In genomic region chr7:127513016-127513390, GRCm38 (mm10) we compare ENCODE assay signal across 7 mouse cellular contexts. TPM values are rescaled to one million over a fixed set of nuclear protein-coding genes. Genes with fewer than 3 reads are reported as not detected.
A peak's percentile ranks its signal among the peaks of the same experiment; 100 is the strongest.
DNase-seq lines count a peak whose midpoint lies in the region; ATAC-seq and TF ChIP-seq lines count a peak whose summit lies in the region.

No protein-coding gene starts in this region.

- peak overlapping the region; percentile 97; the same call in 1 of the 2 replicates for H3K27ac ChIP-seq in lung, embryonic 14.5 days (ENCODE audit: low read depth)
- H3K27ac ChIP-seq in heart, embryonic 14.5 days (replicated peaks in 1 of 2; ENCODE audit: control insufficient read depth in 1 of 2, insufficient read depth in 1 of 2, low read depth in 2 of 2, low read length in 2 of 2), result peak overlapping the region in 1 of 2 experiments; percentile 99; a peak in 2 of 4 replicates
- peak overlapping the region; percentile 98 for H3K27ac ChIP-seq in limb, embryonic 13.5 days
- H3K27ac ChIP-seq in neural tube, embryonic 15.5 days (replicated peaks), result peak overlapping the region; percentile 99

- peaks cover 5% of the 10 kb centered on the region; the same call in 1 of the 2 replicates for H3K4me1 ChIP-seq in lung, embryonic 14.5 days (ENCODE audit: insufficient read depth)
- H3K4me1 ChIP-seq in heart, embryonic 14.5 days (ENCODE audit: control insufficient read depth in 2 of 2, insufficient read depth in 2 of 2, low read length in 2 of 2), result peaks cover 0 to 17% of the 10 kb centered on the region in 2 experiments
- H3K4me1 ChIP-seq in limb, embryonic 13.5 days, result peaks cover 11% of the 10 kb centered on the region
- peaks cover 23% of the 10 kb centered on the region for H3K4me1 ChIP-seq in neural tube, embryonic 15.5 days

- TF ChIP-seq CTCF in lung, embryonic 14.5 days (IDR thresholded peaks at IDR 0.05; ENCODE audit: low read depth), result no peak

- 29% methylated on average over 8 of the region's 8 CpGs for WGBS in lung, embryonic 14.5 days
- 32% methylated on average over 8 of the region's 8 CpGs for WGBS in heart, embryonic 14.5 days
- WGBS in limb, embryonic 13.5 days, result 32% methylated on average over 8 of the region's 8 CpGs
- 33% methylated on average over 8 of the region's 8 CpGs for WGBS in neural tube, embryonic 15.5 days

- H3K4me3 ChIP-seq in lung, embryonic 14.5 days (ENCODE audit: low read depth, low read length), result peak overlapping the region; percentile 78
- H3K4me3 ChIP-seq in heart, embryonic 14.5 days (ENCODE audit: control insufficient read depth in 1 of 2, insufficient read depth in 1 of 2, low read depth in 1 of 2, low read length in 2 of 2), result peak overlapping the region; percentile 85
- peak overlapping the region; percentile 67 for H3K4me3 ChIP-seq in limb, embryonic 13.5 days
- peak overlapping the region; percentile 70 for H3K4me3 ChIP-seq in neural tube, embryonic 15.5 days (replicated peaks)

- no peak for DNase-seq in lung, embryonic 14.5 days
- DNase-seq in lung, postnatal 25 days (ENCODE audit: low spot score), result no peak
- peak; percentile 46 for DNase-seq in c-Kit-negative CD71-positive TER-119-positive erythroid progenitor cells, embryonic 14.5 days (ENCODE audit: low read depth, low spot score)
- DNase-seq in adrenal gland, adult 8-10 months, result no peak

- no peak for ATAC-seq in lung, embryonic 14.5 days (ENCODE audit: insufficient read depth)
- ATAC-seq in heart, embryonic 14.5 days (ENCODE audit: insufficient number of reproducible peaks, insufficient read depth, low FRiP score, low read depth), result no peak
- no peak for ATAC-seq in limb, embryonic 13.5 days (ENCODE audit: low FRiP score, low read depth)
- ATAC-seq in neural tube, embryonic 15.5 days (ENCODE audit: low FRiP score), result no peak

- H3K27me3 ChIP-seq in lung, embryonic 14.5 days (ENCODE audit: insufficient read depth, low read length), result no peaks in the 10 kb centered on the region
- H3K27me3 ChIP-seq in heart, embryonic 14.5 days (ENCODE audit: control insufficient read depth, insufficient read depth, low read length), result no peaks in the 10 kb centered on the region
- no peaks in the 10 kb centered on the region for H3K27me3 ChIP-seq in limb, embryonic 13.5 days
- no peaks in the 10 kb centered on the region for H3K27me3 ChIP-seq in neural tube, embryonic 15.5 days (replicated peaks)

- peak overlapping the region; percentile 57 for H3K4me2 ChIP-seq in lung, embryonic 14.5 days
- peak overlapping the region; percentile 68 for H3K4me2 ChIP-seq in heart, embryonic 14.5 days (ENCODE audit: low read length)
- H3K4me2 ChIP-seq in limb, embryonic 13.5 days (replicated peaks), result peak overlapping the region; percentile 64
- H3K4me2 ChIP-seq in neural tube, embryonic 15.5 days, result peak overlapping the region; percentile 65

- H3K9me3 ChIP-seq in lung, embryonic 14.5 days (ENCODE audit: low read depth, low read length), result no peaks in the 10 kb centered on the region
- H3K9me3 ChIP-seq in heart, embryonic 14.5 days (ENCODE audit: control insufficient read depth, low read length), result no peaks in the 10 kb centered on the region
- no peaks in the 10 kb centered on the region for H3K9me3 ChIP-seq in limb, embryonic 13.5 days
- no peaks in the 10 kb centered on the region for H3K9me3 ChIP-seq in neural tube, embryonic 15.5 days (replicated peaks)

- H3K9ac ChIP-seq in lung, embryonic 14.5 days, result peak overlapping the region; percentile 85
- H3K9ac ChIP-seq in heart, embryonic 14.5 days (ENCODE audit: low read length), result peak overlapping the region; percentile 96
- peak overlapping the region; percentile 82 for H3K9ac ChIP-seq in limb, embryonic 13.5 days
- H3K9ac ChIP-seq in neural tube, embryonic 15.5 days (replicated peaks), result peak overlapping the region; percentile 79

- peaks cover 39% of the 10 kb centered on the region for H3K36me3 ChIP-seq in lung, embryonic 14.5 days (ENCODE audit: insufficient read depth)
- peaks cover 44% of the 10 kb centered on the region for H3K36me3 ChIP-seq in heart, embryonic 14.5 days (ENCODE audit: control insufficient read depth, insufficient read depth, low read length)
- peaks cover 31% of the 10 kb centered on the region for H3K36me3 ChIP-seq in limb, embryonic 13.5 days
- peaks cover 25% of the 10 kb centered on the region for H3K36me3 ChIP-seq in neural tube, embryonic 15.5 days

RNA-seq across cellular contexts. Expression of gene Srcap, which starts 1.2 kb away (rescaled TPM):
- 61.6 and 71.3 TPM in 2 replicates for polyA plus RNA-seq in lung, embryonic 14.5 days (2014; fragmentation: Nextera tagmentation; extraction: Ambion mirVana)
- polyA plus RNA-seq in heart, embryonic 14.5 days (2014; fragmentation: Nextera tagmentation; extraction: Ambion mirVana), result 40.1 and 40.4 TPM in 2 replicates
- 48.3 and 49.7 TPM in 2 replicates for polyA plus RNA-seq in limb, embryonic 13.5 days (2015; fragmentation: Nextera tagmentation; extraction: Ambion mirVana)
- polyA plus RNA-seq in neural tube, embryonic 15.5 days (2015; fragmentation: Nextera tagmentation; extraction: Ambion mirVana), result 46.7 and 48.3 TPM in 2 replicates
- 100 to 1,000 TPM; 103 to 156 (median 120) TPM for total RNA-seq in adrenal gland, adult 8-10 months (2022)

RNA-seq across cellular contexts. Expression of gene Gm42715, which starts 6.4 kb away (rescaled TPM):
- polyA plus RNA-seq in lung, embryonic 14.5 days (2014; fragmentation: Nextera tagmentation; extraction: Ambion mirVana), result 19.6 and 20.5 TPM in 2 replicates
- polyA plus RNA-seq in heart, embryonic 14.5 days (2014; fragmentation: Nextera tagmentation; extraction: Ambion mirVana), result 10.3 and 11.3 TPM in 2 replicates
- 18.3 and 18.9 TPM in 2 replicates for polyA plus RNA-seq in limb, embryonic 13.5 days (2015; fragmentation: Nextera tagmentation; extraction: Ambion mirVana)
- 13.3 and 14.7 TPM in 2 replicates for polyA plus RNA-seq in neural tube, embryonic 15.5 days (2015; fragmentation: Nextera tagmentation; extraction: Ambion mirVana)
- total RNA-seq in adrenal gland, adult 8-10 months (2022), result 10 to 100 TPM; 21.9 to 28.0 (median 26.2) TPM

RNA-seq across cellular contexts. Expression of gene Fbrs, which starts 34.0 kb away (rescaled TPM):
- polyA plus RNA-seq in lung, embryonic 14.5 days (2014; fragmentation: Nextera tagmentation; extraction: Ambion mirVana), result 12.8 and 16.1 TPM in 2 replicates
- polyA plus RNA-seq in heart, embryonic 14.5 days (2014; fragmentation: Nextera tagmentation; extraction: Ambion mirVana), result 9.9 and 10.4 TPM in 2 replicates
- polyA plus RNA-seq in limb, embryonic 13.5 days (2015; fragmentation: Nextera tagmentation; extraction: Ambion mirVana), result 15.0 and 15.3 TPM in 2 replicates
- 10.7 and 12.2 TPM in 2 replicates for polyA plus RNA-seq in neural tube, embryonic 15.5 days (2015; fragmentation: Nextera tagmentation; extraction: Ambion mirVana)
- 10 to 100 TPM; 64.6 to 98.2 (median 75.6) TPM for total RNA-seq in adrenal gland, adult 8-10 months (2022)

RNA-seq across cellular contexts. Expression of gene Tmem265, which starts 48.2 kb away (rescaled TPM):
- polyA plus RNA-seq in lung, embryonic 14.5 days (2014; fragmentation: Nextera tagmentation; extraction: Ambion mirVana), result 4.0 and 6.3 TPM in 2 replicates
- 1.9 and 2.1 TPM in 2 replicates for polyA plus RNA-seq in heart, embryonic 14.5 days (2014; fragmentation: Nextera tagmentation; extraction: Ambion mirVana)
- polyA plus RNA-seq in limb, embryonic 13.5 days (2015; fragmentation: Nextera tagmentation; extraction: Ambion mirVana), result 6.4 and 8.8 TPM in 2 replicates
- polyA plus RNA-seq in neural tube, embryonic 15.5 days (2015; fragmentation: Nextera tagmentation; extraction: Ambion mirVana), result 6.9 and 7.3 TPM in 2 replicates
- not detected for total RNA-seq in adrenal gland, adult 8-10 months (2022)

RNA-seq across cellular contexts. Expression of gene Prr14, which starts 53.6 kb away (rescaled TPM):
- polyA plus RNA-seq in lung, embryonic 14.5 days (2014; fragmentation: Nextera tagmentation; extraction: Ambion mirVana), result 44.3 TPM in 2 replicates
- 31.5 and 37.5 TPM in 2 replicates for polyA plus RNA-seq in heart, embryonic 14.5 days (2014; fragmentation: Nextera tagmentation; extraction: Ambion mirVana)
- 37.6 and 42.3 TPM in 2 replicates for polyA plus RNA-seq in limb, embryonic 13.5 days (2015; fragmentation: Nextera tagmentation; extraction: Ambion mirVana)
- polyA plus RNA-seq in neural tube, embryonic 15.5 days (2015; fragmentation: Nextera tagmentation; extraction: Ambion mirVana), result 35.9 and 37.5 TPM in 2 replicates
- total RNA-seq in adrenal gland, adult 8-10 months (2022), result 10 to 100 TPM; 49.1 to 65.5 (median 58.2) TPM
